Mouse (Mus musculus) ES-E14 (cell line): ENCODE data around the gene Hist2h3b. TPM values are rescaled to one million over a fixed set of nuclear protein-coding genes. Genes with fewer than 3 reads are reported as not detected.

ENCODE experiments used
- DNase-seq: peaks from one replicate; pipeline ENCODE4 v3.0.0-alpha.2; 2013; ENCODE audit warnings: low read depth, low spot score
- H3K27ac ChIP-seq: 2 replicates; pipeline ENCODE4 v1.5.1; 2012; ENCODE audit warnings: low read depth, mild to moderate bottlenecking, low read length, moderate library complexity, mixed read lengths; ENCODE audit not compliant: poor library complexity, insufficient read depth, severe bottlenecking
- H3K36me3 ChIP-seq: 2 replicates; pipeline ENCODE4 v1.6.1; 2012; ENCODE audit warnings: mild to moderate bottlenecking, low read length, moderate library complexity, mixed read lengths; ENCODE audit not compliant: control insufficient read depth, poor library complexity, insufficient read depth, severe bottlenecking
- H3K4me1 ChIP-seq, 2 experiments: fragments of 150-350 bp in 1 of 2; sonication (generic) in 1 of 2; 2 replicates each; pipeline ENCODE4 v1.6.1; 2012; ENCODE audit warnings: low read length in 2 of 2, mild to moderate bottlenecking in 1 of 2, mixed read lengths in 1 of 2; ENCODE audit not compliant: control insufficient read depth in 2 of 2, insufficient read depth in 2 of 2, poor library complexity in 1 of 2
- H3K4me3 ChIP-seq, 2 experiments: fragments of 150-350 bp in 1 of 2; sonication (generic) in 1 of 2; 2 replicates each; pipeline ENCODE4 v1.5.1; 2012; ENCODE audit warnings: low read length in 2 of 2, low read depth in 1 of 2, mild to moderate bottlenecking in 1 of 2, mixed read lengths in 1 of 2; ENCODE audit not compliant: insufficient read depth in 1 of 2, poor library complexity in 1 of 2, severe bottlenecking in 1 of 2
- H3K9ac ChIP-seq: 2 replicates; pipeline ENCODE4 v1.6.1; 2012; ENCODE audit warnings: low read depth, mild to moderate bottlenecking, low read length, mixed read lengths; ENCODE audit not compliant: poor library complexity, insufficient read depth, severe bottlenecking
- H3K9me3 ChIP-seq: fragments of 150-350 bp; sonication (generic); 2 replicates; pipeline ENCODE4 v1.6.1; 2012; ENCODE audit warnings: low read depth, mild to moderate bottlenecking, low read length; ENCODE audit not compliant: control insufficient read depth, insufficient read depth
- CHD2 ChIP-seq: IDR thresholded peaks from 2 replicates; pipeline ENCODE4 v1.6.1; 2014; ENCODE audit warnings: mild to moderate bottlenecking, low read depth, low read length, inconsistent platforms
- HCFC1 ChIP-seq: IDR thresholded peaks from 2 replicates; pipeline ENCODE4 v1.6.1; 2012; ENCODE audit warnings: low read length, inconsistent platforms, borderline replicate concordance; ENCODE audit not compliant: insufficient read depth
- MAFK ChIP-seq: IDR thresholded peaks from 2 replicates; pipeline ENCODE4 v1.6.1; 2014; ENCODE audit warnings: mild to moderate bottlenecking, low read depth, low read length, inconsistent platforms; ENCODE audit not compliant: insufficient read depth
- ZC3H11A ChIP-seq: IDR thresholded peaks from 2 replicates; pipeline ENCODE4 v1.6.1; 2012; ENCODE audit warnings: low read depth, mild to moderate bottlenecking, inconsistent platforms, low read length, borderline replicate concordance
- ZNF384 ChIP-seq: IDR thresholded peaks from 2 replicates; pipeline ENCODE4 v1.6.1; 2012; ENCODE audit warnings: low read depth, low read length, inconsistent platforms
- in situ Hi-C, 2 experiments: fragments of 600-800 bp; cut with MboI; formaldehyde crosslinking; loops; one replicate each; pipeline ENCODE4 v1.15.1; 2025; ENCODE audit warnings: low sequenced_read_pairs in 2 of 2, inconsistent platforms in 1 of 2; ENCODE audit not compliant: unreplicated experiment in 2 of 2
- total RNA-seq: library from RNA; depleted of rRNA; stranded (reverse); fragments of 300-350 nt; gene quantifications from 2 replicates; pipeline ENCODE4 v1.2.3, GENCODE M21; 2012

Gene Hist2h3b
- total RNA-seq, 1 experiment, result 806 TPM

DNA sequence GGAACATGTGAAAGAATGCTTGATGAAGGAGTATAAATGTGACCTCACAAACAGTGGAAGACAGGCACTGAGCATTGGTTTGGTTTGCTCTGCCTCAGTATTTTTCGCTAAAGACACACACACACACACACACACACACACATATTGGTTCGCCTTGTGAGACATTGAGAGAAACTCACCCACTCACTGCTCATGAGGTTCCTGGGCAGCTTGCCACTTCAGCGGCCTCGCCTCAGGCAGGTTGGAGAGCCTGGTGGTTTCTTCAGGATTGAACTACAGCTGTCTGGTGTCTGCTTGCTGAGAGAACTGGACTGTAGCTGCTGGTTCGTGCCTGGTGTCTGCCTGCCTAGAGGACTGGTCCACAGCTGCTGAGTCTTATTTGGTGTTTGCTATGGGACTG lies 8.2 kb upstream of the Hist2h3b start:
- in situ Hi-C loops, result no loop called here
- H3K36me3 ChIP-seq, result no peaks in the 10 kb centered on the region
- DNase-seq, result no peak
- H3K27ac ChIP-seq, result no peak overlapping the region
- peaks cover 0 to 2% of the 10 kb centered on the region in 2 experiments; a peak in 1 of 4 replicates for H3K4me1 ChIP-seq
- no peaks in the 10 kb centered on the region for H3K9me3 ChIP-seq
- no peak for TF ChIP-seq MAFK
- no peak for TF ChIP-seq ZC3H11A
- TF ChIP-seq HCFC1, result no peak
- no peak for TF ChIP-seq ZNF384
- no peak for TF ChIP-seq CHD2
- H3K4me3 ChIP-seq, result no peak overlapping the region
- H3K9ac ChIP-seq, result no peak overlapping the region

DNA sequence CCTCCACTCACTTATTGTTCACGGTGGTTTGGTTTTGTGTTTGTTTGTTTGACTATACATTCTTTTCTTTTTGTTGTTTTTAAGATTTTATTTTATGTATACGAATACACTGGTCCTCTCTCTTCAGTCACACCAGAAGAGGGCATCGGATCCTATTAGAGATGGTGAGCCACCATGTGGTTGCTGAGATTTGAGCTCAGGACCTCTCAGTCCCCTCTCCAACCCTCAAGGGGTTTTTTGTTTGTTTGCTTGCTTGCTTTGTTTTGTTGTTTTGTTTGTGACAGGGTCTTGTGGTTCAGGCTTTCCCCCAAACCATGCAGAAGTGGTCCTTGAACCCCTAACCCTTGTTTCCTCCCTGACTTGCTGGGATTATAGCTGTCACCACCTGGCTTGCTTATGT lies 6.8 kb upstream of the Hist2h3b start:
- H3K4me3 ChIP-seq, result peak overlapping the region; percentile 56 to 74
- DNase-seq, result no peak
- peak overlapping the region; percentile 96 for H3K27ac ChIP-seq
- in situ Hi-C loops, result no loop called here
- no peaks in the 10 kb centered on the region for H3K9me3 ChIP-seq
- H3K4me1 ChIP-seq, result peaks cover 0 to 2% of the 10 kb centered on the region in 2 experiments; a peak in 1 of 4 replicates
- TF ChIP-seq MAFK (no peak), ZNF384 (no peak), HCFC1 (no peak), CHD2 (no peak), ZC3H11A (no peak)
- peak overlapping the region; percentile 90 for H3K9ac ChIP-seq
- no peaks in the 10 kb centered on the region for H3K36me3 ChIP-seq

DNA sequence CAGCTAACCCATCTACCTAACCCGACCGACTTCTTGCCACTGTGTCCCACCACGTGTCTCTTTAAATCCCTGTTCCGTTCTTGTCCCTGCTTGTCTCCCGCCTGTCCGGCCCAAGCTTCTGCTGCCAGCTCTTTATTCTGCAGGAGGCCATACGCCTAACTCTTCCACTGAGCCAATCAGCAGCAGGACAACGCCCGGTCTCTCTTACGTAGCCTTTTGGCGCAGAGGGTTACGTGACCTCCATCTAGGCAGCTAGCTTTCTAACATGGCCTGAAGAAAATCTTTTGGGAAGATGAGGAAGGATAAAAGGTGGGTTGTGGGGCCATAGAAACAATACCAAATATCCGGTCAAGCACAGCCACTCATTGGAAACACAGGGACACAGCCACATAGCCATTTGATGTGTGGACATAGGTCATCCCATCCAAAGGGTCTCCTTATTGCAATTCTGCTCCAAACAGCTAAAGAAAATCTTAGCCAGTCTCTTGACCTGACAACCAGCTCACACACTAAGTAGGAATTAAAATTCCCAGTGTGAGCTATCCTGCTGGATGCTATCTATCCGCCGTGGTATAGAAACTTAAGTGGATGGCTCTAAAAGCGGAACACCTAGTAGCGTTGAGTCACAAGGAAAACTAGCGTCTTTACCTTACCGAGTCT lies 6.1 kb upstream of the Hist2h3b start:
- no peaks in the 10 kb centered on the region for H3K9me3 ChIP-seq
- in situ Hi-C loops, result no loop called here
- peak overlapping the region; percentile 96 for H3K27ac ChIP-seq

DNA sequence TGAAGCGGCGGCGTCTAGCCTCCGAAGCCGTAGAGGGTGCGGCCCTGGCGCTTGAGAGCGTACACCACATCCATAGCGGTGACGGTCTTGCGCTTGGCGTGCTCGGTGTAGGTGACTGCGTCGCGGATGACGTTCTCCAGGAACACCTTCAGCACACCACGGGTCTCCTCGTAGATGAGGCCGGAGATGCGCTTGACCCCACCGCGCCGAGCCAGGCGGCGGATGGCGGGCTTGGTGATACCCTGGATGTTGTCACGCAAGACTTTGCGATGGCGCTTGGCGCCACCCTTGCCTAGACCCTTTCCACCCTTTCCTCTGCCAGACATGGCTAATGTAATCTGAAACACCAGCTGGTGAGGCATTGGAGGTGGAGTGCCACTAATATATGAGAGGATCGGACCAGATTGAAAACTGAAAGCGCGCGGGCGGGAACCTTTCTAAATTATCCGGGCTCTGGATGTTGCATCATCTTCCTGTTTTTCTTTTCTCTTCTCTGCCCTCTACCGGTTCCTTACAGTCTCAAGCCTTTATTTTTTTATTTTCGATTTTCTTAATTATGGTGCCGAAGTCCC lies 5.4 kb upstream of the Hist2h3b start, which contains the start of gene Hist2h4:
Gene Hist2h4 (minus strand): TSS at position 333 of the 572 bp plus-strand sequence.
- Histone ChIP-seq H3K27ac (peak within 1 kb of the TSS; percentile 96), H3K9me3 (no peaks in the 10 kb centered on the region), H3K9ac (peak within 1 kb of the TSS; percentile 90), H3K36me3 (no peaks in the 10 kb centered on the region), H3K4me1 (peaks cover 0 to 5% of the 10 kb centered on the region in 2 experiments; a peak in 2 of 4 replicates), H3K4me3 (peak within 1 kb of the TSS; percentile 56 to 74)
- TF ChIP-seq HCFC1, result peak; percentile 59; the same call in 1 of the 2 replicates
- TF ChIP-seq ZC3H11A, result no peak
- no peak for TF ChIP-seq MAFK
- TF ChIP-seq CHD2, result no peak
- TF ChIP-seq ZNF384, result peak; percentile 69
- peak; percentile 93 for DNase-seq
- in situ Hi-C loops, result no loop called here

More for the DNA sequence above, 6.1 kb upstream of the Hist2h3b start:
- Histone ChIP-seq H3K36me3 (no peaks in the 10 kb centered on the region), H3K4me1 (peaks cover 0 to 2% of the 10 kb centered on the region in 2 experiments; a peak in 1 of 4 replicates), H3K4me3 (peak overlapping the region; percentile 56 to 74), H3K9ac (peak overlapping the region; percentile 90)
- TF ChIP-seq ZC3H11A, result no peak
- TF ChIP-seq HCFC1, result no peak
- TF ChIP-seq CHD2, result no peak
- TF ChIP-seq ZNF384, result no peak
- no peak for TF ChIP-seq MAFK
- no peak for DNase-seq
